Comparison of ENCODE assay signal across 25 mouse cellular contexts in genomic region chr19:32152529-32152928, GRCm38 (mm10). TPM values are rescaled to one million over a fixed set of nuclear protein-coding genes. Genes with fewer than 3 reads are reported as not detected.
DNase-seq lines count a peak whose midpoint lies in the region; ATAC-seq and TF ChIP-seq lines count a peak whose summit lies in the region.
"Had no signal": no experiment of that assay in that cellular context is flagged by ENCODE, and none has a peak within 500 bp of the region (broad histone marks: within the 10 kb centered on the region; RNA-seq: fewer than 3 reads in every experiment).

No protein-coding gene starts in this region.

- no peaks in the 10 kb centered on the region for H3K27me3 ChIP-seq in heart, adult 2 months (ENCODE audit: control insufficient read depth, insufficient read depth, low read length)
- no peaks in the 10 kb centered on the region for H3K27me3 ChIP-seq in lung, postnatal 0 days (replicated peaks; ENCODE audit: insufficient read depth, low read length)
- no peaks in the 10 kb centered on the region for H3K27me3 ChIP-seq in splenic B cell, adult 2 months (ENCODE audit: control insufficient read depth, insufficient read depth, low read length, poor library complexity, severe bottlenecking)
- H3K27me3 ChIP-seq: embryonic facial prominence, embryonic 12.5 days; heart, embryonic 12.5 days; megakaryocyte, embryonic 14.5 days; midbrain, embryonic 15.5 days; neural tube, embryonic 13.5 days had no signal

- H3K36me3 ChIP-seq in heart, adult 2 months (ENCODE audit: control insufficient read depth, insufficient read depth, low read length): peaks cover 10% of the 10 kb centered on the region
- peaks cover 3% of the 10 kb centered on the region; the same call in 1 of the 2 replicates for H3K36me3 ChIP-seq in lung, postnatal 0 days (ENCODE audit: insufficient read depth, low read length)
- peaks cover 15% of the 10 kb centered on the region for H3K36me3 ChIP-seq in splenic B cell, adult 2 months (ENCODE audit: control insufficient read depth, insufficient read depth, low read length, poor library complexity, severe bottlenecking)
- H3K36me3 ChIP-seq: embryonic facial prominence, embryonic 12.5 days; midbrain, embryonic 15.5 days; neural tube, embryonic 13.5 days had no signal

- H3K4me1 ChIP-seq in heart, adult 2 months (ENCODE audit: control insufficient read depth, insufficient read depth, low read length): peaks cover 6% of the 10 kb centered on the region
- H3K4me1 ChIP-seq in lung, postnatal 0 days (ENCODE audit: insufficient read depth, low read depth, low read length): peaks cover 6% of the 10 kb centered on the region; the same call in 1 of the 2 replicates
- H3K4me1 ChIP-seq: embryonic facial prominence, embryonic 12.5 days; midbrain, embryonic 15.5 days; neural tube, embryonic 13.5 days had no signal

- no peak for TF ChIP-seq POLR2A in heart, adult 2 months (IDR thresholded peaks at IDR 0.05; ENCODE audit: insufficient read depth, low read depth, low read length)

- H3K9ac ChIP-seq in heart, adult 2 months (ENCODE audit: low read depth, low read length): no peak overlapping the region
- H3K9ac ChIP-seq in lung, postnatal 0 days (replicated peaks; ENCODE audit: low read depth): no peak overlapping the region
- H3K9ac ChIP-seq: embryonic facial prominence, embryonic 12.5 days; heart, embryonic 12.5 days; midbrain, embryonic 15.5 days; neural tube, embryonic 13.5 days had no signal

- H3K79me2 ChIP-seq in heart, adult 2 months (replicated peaks; ENCODE audit: control insufficient read depth, insufficient read depth, low read length): peaks cover 9% of the 10 kb centered on the region

- no peak overlapping the region for H3K4me3 ChIP-seq in heart, adult 2 months
- no peak overlapping the region for H3K4me3 ChIP-seq in lung, postnatal 0 days (ENCODE audit: low read depth, low read length)
- H3K4me3 ChIP-seq: embryonic facial prominence, embryonic 12.5 days; heart, embryonic 12.5 days; megakaryocyte, embryonic 14.5 days; midbrain, embryonic 15.5 days; myocyte; neural tube, embryonic 13.5 days had no signal

- H3K9me3 ChIP-seq in lung, postnatal 0 days (ENCODE audit: low read length): no peaks in the 10 kb centered on the region
- H3K9me3 ChIP-seq: embryonic facial prominence, embryonic 12.5 days; heart, embryonic 12.5 days; megakaryocyte, embryonic 14.5 days; midbrain, embryonic 15.5 days; neural tube, embryonic 13.5 days had no signal

- 66% methylated on average over 6 of the region's 6 CpGs for WGBS in heart, adult 2 months
- WGBS in lung, postnatal 0 days: 70% methylated on average over 6 of the region's 6 CpGs

- intact Hi-C loops in heart, adult 2 months (cut with DNase I): no loop called here
- intact Hi-C loops in heart, postnatal 10 days (cut with DNase I): no loop called here

- peak; percentile 8; the same call in 1 of the 2 replicates for TF ChIP-seq CTCF in heart, adult 2 months (IDR thresholded peaks at IDR 0.05)
- peak; percentile 22; the same call in 1 of the 2 replicates for TF ChIP-seq CTCF in lung, postnatal 0 days (IDR thresholded peaks at IDR 0.05)

- no peak overlapping the region for H3K27ac ChIP-seq in heart, adult 2 months
- H3K27ac ChIP-seq in lung, postnatal 0 days (ENCODE audit: low read length): no peak overlapping the region
- H3K27ac ChIP-seq: embryonic facial prominence, embryonic 12.5 days; hindbrain, postnatal 0 days; midbrain, embryonic 15.5 days; neural tube, embryonic 13.5 days had no signal

- no peak for ATAC-seq in lung, postnatal 0 days
- ATAC-seq: CD4-positive, CD25-positive, alpha-beta regulatory T cell, adult 4 months; hindbrain, postnatal 0 days; midbrain, embryonic 15.5 days had no signal

- no peak overlapping the region for H3K4me2 ChIP-seq in lung, postnatal 0 days (replicated peaks; ENCODE audit: low read depth, low read length)
- H3K4me2 ChIP-seq: embryonic facial prominence, embryonic 12.5 days; heart, embryonic 12.5 days; midbrain, embryonic 15.5 days; neural tube, embryonic 13.5 days had no signal

- DNase-seq in heart, adult 2 months: no peak
- DNase-seq in heart, postnatal 10 days: no peak
- DNase-seq in lung, postnatal 0 days (ENCODE audit: low spot score): no peak
- no peak for DNase-seq in lung, postnatal 25 days (ENCODE audit: low spot score)
- peak; percentile 32 for DNase-seq in ES-CJ7 (ENCODE audit: low read depth, low spot score)
- DNase-seq in splenic B cell, adult 2 months (ENCODE audit: low read depth, low spot score): peak; percentile 19
- no peak for DNase-seq in embryo, embryonic 11 days
- DNase-seq: adrenal gland, postnatal 10 days; cerebellum, adult 9-10 months; heart, postnatal 14 days; kidney, adult 11 months; lung, adult 18-20 months; lung, postnatal 14 days; retina, postnatal 1 day; right cerebral cortex, postnatal 25 days; spleen, adult 18-20 months; thymus, postnatal 36 days had no signal

- TF ChIP-seq EP300 in heart, adult 2 months (IDR thresholded peaks at IDR 0.05; ENCODE audit: insufficient read depth, low read depth, low read length): no peak
- no peak for TF ChIP-seq EP300 in lung, postnatal 0 days (IDR thresholded peaks at IDR 0.05)

RNA-seq across cellular contexts. Expression of gene Asah2, which starts 44.5 kb away (rescaled TPM):
- total RNA-seq in heart, adult 2 months (2021): 10 to 100 TPM; 12.6 to 13.4 TPM
- polyA plus RNA-seq in heart, adult 2 months (2012; rRNA removed): 5.9 and 8.6 TPM in 2 replicates
- total RNA-seq in heart, postnatal 10 days (2021): 10 to 100 TPM; 16.7 to 19.2 TPM
- polyA plus RNA-seq in lung, postnatal 0 days (2015; fragmentation: Nextera tagmentation; extraction: Ambion mirVana): 2.1 and 2.5 TPM in 2 replicates

Comparison
In these comparisons a context has a peak if more than half of its experiments do, and no peak if none do; other contexts are left out.
1. DNase-seq: peak in ES-CJ7 (single experiment) and splenic B cell, adult 2 months (single experiment); none in heart, adult 2 months (0 of 2), heart, postnatal 10 days (0 of 2), lung, postnatal 0 days (single experiment), lung, postnatal 25 days (single experiment) and embryo, embryonic 11 days (single experiment).